Mouse (Mus musculus): Measurements from ENCODE around the gene Hif3a. TPM values are rescaled to one million over a fixed set of nuclear protein-coding genes. Genes with fewer than 3 reads are reported as not detected.

The Hif3a gene
- total RNA-seq, 1 experiment = 2.3 TPM

DNA sequence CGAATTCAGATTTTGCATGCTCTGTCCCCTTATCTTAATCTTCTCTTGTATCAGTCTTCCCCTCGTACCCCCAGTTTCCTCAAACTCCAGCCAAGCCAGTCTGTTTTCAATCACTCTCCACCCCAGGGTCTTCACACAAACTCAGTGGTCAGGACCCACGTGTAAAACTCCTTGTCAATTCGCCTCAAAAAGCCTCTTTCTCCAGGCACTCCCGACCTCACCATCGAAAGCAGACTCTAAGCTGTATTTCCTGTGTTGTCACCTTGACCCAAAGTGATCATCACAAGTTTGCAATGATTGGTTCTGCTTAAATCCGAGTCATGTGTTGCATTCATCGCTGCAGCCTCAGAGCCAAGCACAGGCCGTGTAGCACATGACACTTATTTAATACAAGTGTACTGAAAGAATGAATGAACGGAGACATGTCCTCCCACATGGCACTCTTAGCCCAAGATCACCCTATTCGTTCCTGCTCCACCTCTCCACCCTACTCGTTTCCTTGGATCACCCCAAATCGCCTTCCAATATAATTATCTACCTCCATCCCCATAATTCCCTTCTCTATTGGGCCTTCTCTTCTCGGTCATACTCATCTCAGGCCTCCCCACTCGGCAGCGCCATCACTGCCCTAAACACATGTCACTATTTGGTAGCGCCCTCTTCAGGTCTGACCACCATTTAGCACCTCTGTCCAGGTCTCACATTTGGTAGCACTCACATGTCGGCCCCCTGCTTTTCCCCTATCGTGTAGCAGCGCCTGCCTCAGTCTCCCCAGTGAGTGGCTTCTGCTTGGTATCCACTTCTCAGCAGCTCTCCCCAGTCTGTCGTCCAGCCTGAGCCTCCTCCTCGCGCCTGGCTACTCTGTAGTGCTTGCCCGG is 35.3 kb downstream of the Hif3a start:
- peak overlapping the region; percentile 86 for H3K9ac ChIP-seq (ENCODE audit: insufficient read depth, low read depth, low read length, poor library complexity, severe bottlenecking)
- peaks cover 35% of the 10 kb centered on the region for H3K36me3 ChIP-seq (ENCODE audit: control insufficient read depth, insufficient read depth, low read length, poor library complexity, severe bottlenecking)
- H3K4me3 ChIP-seq (ENCODE audit: insufficient read depth in 1 of 2, low read depth in 1 of 2, low read length in 2 of 2, poor library complexity in 1 of 2, severe bottlenecking in 1 of 2) = peak overlapping the region; percentile 81 to 94
- peak overlapping the region; percentile 41; the same call in 1 of the 2 replicates for H3K27ac ChIP-seq (ENCODE audit: insufficient read depth, low read depth, low read length, poor library complexity, severe bottlenecking)
- peak; percentile 77 for DNase-seq (ENCODE audit: low read depth, low spot score)
- H3K4me1 ChIP-seq (ENCODE audit: control insufficient read depth in 2 of 2, insufficient read depth in 2 of 2, low read length in 2 of 2, poor library complexity in 1 of 2) = peaks cover 0 to 14% of the 10 kb centered on the region in 2 experiments; a peak in 2 of 4 replicates
- no peak for TF ChIP-seq CHD2 (IDR thresholded peaks at IDR 0.05; ENCODE audit: low read depth, low read length)
- no peak for TF ChIP-seq MAFK (IDR thresholded peaks at IDR 0.05; ENCODE audit: insufficient read depth, low read depth, low read length)
- no peak for TF ChIP-seq HCFC1 (IDR thresholded peaks at IDR 0.05; ENCODE audit: borderline replicate concordance, insufficient read depth, low read length)
- TF ChIP-seq ZNF384 (IDR thresholded peaks at IDR 0.05; ENCODE audit: low read depth, low read length) = no peak
- in situ Hi-C loops (cut with MboI; ENCODE audit: low sequenced_read_pairs in 2 of 2, unreplicated experiment in 2 of 2) = no loop called here
- H3K9me3 ChIP-seq (ENCODE audit: control insufficient read depth, insufficient read depth, low read depth, low read length) = no peaks in the 10 kb centered on the region

DNA sequence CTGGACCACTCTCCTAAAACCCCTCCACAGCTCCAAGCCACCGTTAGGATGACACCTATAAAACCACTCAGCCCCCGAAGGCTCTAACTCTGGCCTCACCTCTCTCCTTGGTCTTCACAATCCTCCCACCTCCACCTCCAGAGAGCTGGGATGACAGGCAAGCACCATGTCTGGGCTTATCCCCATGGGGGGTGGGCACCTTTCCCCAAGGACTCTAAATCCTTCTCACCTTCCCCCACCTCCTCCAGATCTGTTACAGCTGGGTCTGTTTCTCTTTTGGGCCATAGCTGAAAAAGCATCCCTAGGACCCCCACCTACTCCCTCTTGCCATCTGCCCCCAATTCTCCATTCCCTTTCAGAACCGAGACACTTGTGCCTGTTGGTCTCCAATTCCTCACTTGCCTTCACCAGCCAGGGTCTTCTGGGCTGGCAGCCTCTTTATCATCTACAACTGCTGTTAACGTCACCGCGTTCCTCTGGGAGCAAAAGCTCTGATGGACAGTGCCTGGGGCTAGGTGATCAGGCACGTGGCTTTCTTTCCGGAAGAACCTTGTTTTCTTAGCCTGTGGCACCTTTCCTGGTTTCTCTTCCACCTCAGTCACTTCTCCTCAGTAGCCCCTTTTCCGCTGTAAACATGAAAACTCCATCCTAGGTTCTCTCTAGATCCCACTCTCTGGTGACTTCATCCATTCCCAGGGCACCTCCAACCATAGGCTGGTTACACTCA is 36.2 kb downstream of the Hif3a start:
- H3K36me3 ChIP-seq (ENCODE audit: control insufficient read depth, insufficient read depth, low read length, poor library complexity, severe bottlenecking) = peaks cover 44% of the 10 kb centered on the region
- H3K4me1 ChIP-seq (ENCODE audit: control insufficient read depth in 2 of 2, insufficient read depth in 2 of 2, low read length in 2 of 2, poor library complexity in 1 of 2) = peaks cover 0 to 14% of the 10 kb centered on the region in 2 experiments; a peak in 2 of 4 replicates
- H3K9ac ChIP-seq (ENCODE audit: insufficient read depth, low read depth, low read length, poor library complexity, severe bottlenecking) = peak overlapping the region; percentile 33; the same call in 1 of the 2 replicates
- DNase-seq (ENCODE audit: low read depth, low spot score) = no peak
- H3K9me3 ChIP-seq (ENCODE audit: control insufficient read depth, insufficient read depth, low read depth, low read length) = no peaks in the 10 kb centered on the region
- in situ Hi-C loops (cut with MboI; ENCODE audit: low sequenced_read_pairs in 2 of 2, unreplicated experiment in 2 of 2) = no loop called here
- peak overlapping the region in 1 of 2 experiments; percentile 81; a peak in 1 of 4 replicates for H3K4me3 ChIP-seq (ENCODE audit: insufficient read depth in 1 of 2, low read depth in 1 of 2, low read length in 2 of 2, poor library complexity in 1 of 2, severe bottlenecking in 1 of 2)
- no peak overlapping the region for H3K27ac ChIP-seq (ENCODE audit: insufficient read depth, low read depth, low read length, poor library complexity, severe bottlenecking)
- TF ChIP-seq ZNF384 (IDR thresholded peaks at IDR 0.05; ENCODE audit: low read depth, low read length) = no peak
- no peak for TF ChIP-seq MAFK (IDR thresholded peaks at IDR 0.05; ENCODE audit: insufficient read depth, low read depth, low read length)
- TF ChIP-seq CHD2 (IDR thresholded peaks at IDR 0.05; ENCODE audit: low read depth, low read length) = no peak
- no peak for TF ChIP-seq HCFC1 (IDR thresholded peaks at IDR 0.05; ENCODE audit: borderline replicate concordance, insufficient read depth, low read length)
- no peak for TF ChIP-seq ZC3H11A (IDR thresholded peaks at IDR 0.05; ENCODE audit: borderline replicate concordance, low read depth, low read length)

DNA sequence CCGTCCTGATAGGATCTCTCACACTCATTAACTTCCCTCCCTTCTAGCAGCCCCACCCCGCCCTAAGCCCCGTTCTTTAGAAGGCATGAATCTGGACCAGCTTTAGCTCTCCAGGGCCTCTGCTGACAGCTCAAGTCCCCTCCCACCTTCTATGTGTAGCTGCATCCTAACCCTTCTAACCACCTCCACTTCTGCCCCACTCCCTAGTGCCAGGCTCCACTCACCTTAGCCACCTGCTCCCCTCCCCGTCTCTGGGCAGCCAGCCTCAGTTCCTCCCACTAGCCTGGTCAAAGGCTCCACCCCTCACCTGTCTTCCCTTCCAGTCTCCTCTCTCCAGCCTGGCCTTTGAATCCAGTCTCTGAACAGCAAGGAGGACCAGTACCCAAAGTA is 36.7 kb downstream of the Hif3a start:
- peaks cover 49% of the 10 kb centered on the region for H3K36me3 ChIP-seq (ENCODE audit: control insufficient read depth, insufficient read depth, low read length, poor library complexity, severe bottlenecking)
- H3K9me3 ChIP-seq (ENCODE audit: control insufficient read depth, insufficient read depth, low read depth, low read length) = no peaks in the 10 kb centered on the region
- no peak for DNase-seq (ENCODE audit: low read depth, low spot score)
- TF ChIP-seq ZC3H11A (IDR thresholded peaks at IDR 0.05; ENCODE audit: borderline replicate concordance, low read depth, low read length) (no peak), ZNF384 (IDR thresholded peaks at IDR 0.05; ENCODE audit: low read depth, low read length) (no peak), CHD2 (IDR thresholded peaks at IDR 0.05; ENCODE audit: low read depth, low read length) (no peak), HCFC1 (IDR thresholded peaks at IDR 0.05; ENCODE audit: borderline replicate concordance, insufficient read depth, low read length) (no peak), MAFK (IDR thresholded peaks at IDR 0.05; ENCODE audit: insufficient read depth, low read depth, low read length) (no peak)
- in situ Hi-C loops (cut with MboI; ENCODE audit: low sequenced_read_pairs in 2 of 2, unreplicated experiment in 2 of 2) = no loop called here
- peaks cover 0 to 14% of the 10 kb centered on the region in 2 experiments; a peak in 2 of 4 replicates for H3K4me1 ChIP-seq (ENCODE audit: control insufficient read depth in 2 of 2, insufficient read depth in 2 of 2, low read length in 2 of 2, poor library complexity in 1 of 2)
- H3K27ac ChIP-seq (ENCODE audit: insufficient read depth, low read depth, low read length, poor library complexity, severe bottlenecking) = no peak overlapping the region
- no peak overlapping the region; the same call in 1 of the 2 replicates for H3K9ac ChIP-seq (ENCODE audit: insufficient read depth, low read depth, low read length, poor library complexity, severe bottlenecking)
- no peak overlapping the region for H3K4me3 ChIP-seq (ENCODE audit: insufficient read depth in 1 of 2, low read depth in 1 of 2, low read length in 2 of 2, poor library complexity in 1 of 2, severe bottlenecking in 1 of 2)

DNA sequence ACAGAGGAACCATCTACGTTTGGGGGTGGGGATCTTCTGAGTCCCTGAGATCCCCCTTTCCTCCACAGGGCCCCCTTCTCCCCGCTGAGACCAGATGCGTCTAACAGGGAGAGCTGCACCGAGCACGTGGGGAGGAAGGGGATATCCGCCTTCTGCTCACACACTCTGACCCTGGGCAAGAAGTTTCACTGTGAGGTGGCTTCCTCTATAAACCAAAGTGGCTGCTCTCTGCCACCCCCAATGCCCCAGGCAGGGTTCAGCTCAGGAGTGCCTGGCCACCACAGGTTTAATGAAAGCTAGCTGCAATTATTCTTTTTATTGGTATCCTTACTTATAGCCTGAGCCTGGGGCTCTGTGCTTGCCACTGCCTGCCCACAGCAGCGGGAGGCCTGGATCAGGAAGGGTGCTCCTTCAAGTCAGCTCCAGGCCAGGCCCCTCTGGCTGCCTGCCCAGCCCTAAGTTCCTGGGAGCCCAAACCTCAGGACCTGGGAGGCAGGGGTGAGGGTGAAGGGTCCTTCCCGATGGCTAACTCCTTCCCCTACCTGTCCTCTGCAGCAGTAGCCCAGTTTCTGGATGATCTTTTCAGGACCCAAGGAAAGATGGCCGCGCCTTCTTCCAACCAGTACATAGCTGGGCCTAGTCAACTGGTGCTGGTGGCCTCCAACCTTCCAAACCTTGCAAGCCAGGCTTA is 37.3 kb downstream of the Hif3a start:
- in situ Hi-C loops (cut with MboI; ENCODE audit: low sequenced_read_pairs in 2 of 2, unreplicated experiment in 2 of 2) = no loop called here
- Histone ChIP-seq H3K9ac (ENCODE audit: insufficient read depth, low read depth, low read length, poor library complexity, severe bottlenecking) (no peak overlapping the region), H3K4me3 (ENCODE audit: insufficient read depth in 1 of 2, low read depth in 1 of 2, low read length in 2 of 2, poor library complexity in 1 of 2, severe bottlenecking in 1 of 2) (no peak overlapping the region), H3K36me3 (ENCODE audit: control insufficient read depth, insufficient read depth, low read length, poor library complexity, severe bottlenecking) (peaks cover 54% of the 10 kb centered on the region), H3K4me1 (ENCODE audit: control insufficient read depth in 2 of 2, insufficient read depth in 2 of 2, low read length in 2 of 2, poor library complexity in 1 of 2) (peaks cover 0 to 14% of the 10 kb centered on the region in 2 experiments; a peak in 2 of 4 replicates), H3K9me3 (ENCODE audit: control insufficient read depth, insufficient read depth, low read depth, low read length) (no peaks in the 10 kb centered on the region), H3K27ac (ENCODE audit: insufficient read depth, low read depth, low read length, poor library complexity, severe bottlenecking) (no peak overlapping the region)
- no peak for DNase-seq (ENCODE audit: low read depth, low spot score)
- TF ChIP-seq CHD2 (IDR thresholded peaks at IDR 0.05; ENCODE audit: low read depth, low read length) = no peak
- no peak for TF ChIP-seq MAFK (IDR thresholded peaks at IDR 0.05; ENCODE audit: insufficient read depth, low read depth, low read length)
- no peak for TF ChIP-seq HCFC1 (IDR thresholded peaks at IDR 0.05; ENCODE audit: borderline replicate concordance, insufficient read depth, low read length)
- no peak for TF ChIP-seq ZC3H11A (IDR thresholded peaks at IDR 0.05; ENCODE audit: borderline replicate concordance, low read depth, low read length)
- TF ChIP-seq ZNF384 (IDR thresholded peaks at IDR 0.05; ENCODE audit: low read depth, low read length) = no peak

Measured in ES-E14 (cell line).